Mouse (Mus musculus) gastrocnemius, postnatal 25 days (tissue): ENCODE results near the gene Iqsec1. TPM values are rescaled to one million over a fixed set of nuclear protein-coding genes. Genes with fewer than 3 reads are reported as not detected.

Source experiments
- DNase-seq: peaks from one replicate; pipeline ENCODE4 v3.0.0; 2022
- total RNA-seq, 2 experiments: library from RNA; stranded (reverse); gene quantifications; 1 replicate in 1 of 2; 2 replicates in 1 of 2; pipeline ENCODE4 v1.2.3; 2021

Iqsec1 gene
- total RNA-seq, 2 experiments from 2014 or later, result 57.7 to 63.6 TPM

GRCm38 (mm10) chr6:90969341-90969871, 19.1 kb downstream of the Iqsec1 start:
- DNase-seq, result no peak

DNA sequence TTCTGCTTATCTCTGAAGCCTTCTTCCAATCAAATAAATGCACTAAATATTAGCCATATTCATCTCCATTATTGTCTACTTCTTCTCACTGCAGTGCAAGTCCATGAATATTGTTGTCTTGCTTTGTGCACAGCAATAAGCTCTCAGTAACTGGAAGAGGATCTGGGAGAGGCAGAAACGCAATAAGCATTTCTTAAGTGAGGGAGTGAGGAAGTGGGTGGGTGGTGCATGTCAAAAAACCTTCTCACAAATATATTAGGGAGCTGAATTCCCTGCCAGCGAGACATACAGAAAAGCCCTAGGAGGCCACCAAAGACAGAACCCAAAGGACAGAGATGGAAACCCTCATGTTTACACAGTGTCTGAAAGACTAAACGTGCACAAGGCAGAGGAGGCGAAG, 35.1 kb downstream of the Iqsec1 start:
- no peak for DNase-seq

DNA sequence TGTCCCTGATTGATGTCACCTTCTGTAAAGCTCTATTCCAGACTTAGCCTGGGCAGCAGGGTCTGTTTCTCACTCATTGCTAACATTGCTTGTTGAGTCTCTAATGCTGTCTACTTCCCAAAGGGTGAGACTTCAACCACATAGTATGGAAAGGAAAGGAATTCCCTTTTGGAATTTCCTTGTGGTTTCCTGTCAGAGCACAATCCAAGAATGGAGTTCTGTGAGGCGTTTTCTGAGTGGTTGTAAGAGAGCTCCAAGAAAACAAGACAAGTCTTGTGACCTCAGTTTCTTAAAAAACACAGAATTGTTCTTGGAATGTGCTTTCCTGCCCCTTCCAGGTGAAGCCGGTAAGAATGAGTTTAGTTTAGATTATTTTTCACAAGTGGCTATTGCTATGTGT, 37.5 kb downstream of the Iqsec1 start:
- DNase-seq, result no peak

DNA sequence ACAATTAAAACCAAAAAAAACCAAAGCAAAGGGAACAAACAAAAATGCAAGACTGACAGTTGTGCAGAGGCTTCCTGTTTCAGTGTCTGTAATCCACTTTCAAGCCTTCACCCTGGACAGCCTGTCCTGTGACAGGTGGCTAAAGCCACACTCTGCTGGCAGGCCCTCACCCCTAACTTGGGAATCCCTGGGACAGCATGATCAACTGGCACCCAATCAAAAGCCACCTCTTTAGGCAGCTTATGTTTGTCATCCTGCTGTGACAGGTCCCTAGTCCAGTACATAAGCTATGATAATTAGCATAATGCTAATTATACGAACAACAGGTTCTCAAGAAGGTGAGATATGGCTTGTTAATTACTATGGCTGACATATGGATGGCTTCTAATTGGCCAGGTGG, 40.4 kb downstream of the Iqsec1 start:
- peak; percentile 10 for DNase-seq

- no peak for DNase-seq
These were observed 42.8 kb downstream of the Iqsec1 start for GRCm38 (mm10) chr6:90945560-90946230.

DNA sequence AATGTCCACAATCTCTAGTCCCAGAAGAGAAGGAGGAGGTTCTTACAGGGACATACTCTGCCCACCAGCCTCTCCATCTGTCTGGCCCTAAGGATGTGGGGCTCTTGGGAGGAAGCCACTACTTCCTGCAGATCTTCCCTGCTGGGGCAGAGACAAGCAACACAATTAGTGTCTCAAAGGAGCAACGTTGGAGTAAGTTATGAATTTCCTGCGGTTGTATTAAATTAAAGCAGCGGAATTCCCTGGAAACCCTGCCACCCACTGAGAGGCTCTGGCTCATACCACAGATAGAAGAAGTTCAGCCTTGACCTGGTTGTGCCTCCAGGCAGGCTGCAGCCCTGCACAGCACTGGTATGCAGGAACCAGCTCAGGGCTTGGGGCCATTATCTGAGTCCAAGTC, 47.2 kb downstream of the Iqsec1 start:
- DNase-seq, result no peak

DNA sequence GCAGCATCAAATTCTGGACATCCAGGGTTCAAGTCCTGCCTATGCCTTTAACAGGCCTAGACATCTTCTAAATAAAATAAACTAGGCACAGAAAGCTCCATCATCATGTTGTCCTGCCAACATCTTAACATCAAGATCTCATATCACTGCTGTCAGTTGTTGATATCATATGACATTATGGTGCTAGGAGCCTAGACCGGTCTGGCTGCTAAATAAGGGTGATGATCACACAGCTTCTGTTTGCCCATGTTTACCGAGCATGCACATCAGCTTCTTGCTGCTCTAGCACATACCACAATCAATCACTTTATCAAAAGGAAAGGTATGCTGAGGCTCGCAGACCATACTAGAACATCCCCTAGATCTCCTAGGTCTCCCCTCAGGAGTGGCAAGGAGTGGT, 54.8 kb downstream of the Iqsec1 start:
- DNase-seq, result no peak

DNA sequence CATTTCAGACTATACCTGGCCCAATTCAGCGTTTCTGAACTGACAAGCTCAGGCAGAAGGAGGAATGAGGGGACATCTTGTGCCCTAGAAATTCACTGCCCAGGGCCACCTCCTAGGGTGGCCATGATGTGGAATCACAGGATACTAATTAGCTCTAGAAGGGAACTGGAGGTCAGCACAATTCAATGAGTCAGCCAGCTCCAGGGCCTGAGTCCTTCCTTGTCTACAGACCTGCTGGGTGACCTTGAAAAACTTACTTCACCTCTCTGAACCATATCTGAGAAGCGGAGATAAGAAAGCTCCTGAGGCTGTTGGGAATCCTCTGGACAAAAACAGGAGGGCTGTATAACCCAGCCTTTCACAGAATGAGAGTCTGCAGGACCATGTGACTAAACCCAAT, 59.7 kb downstream of the Iqsec1 start:
- DNase-seq, result no peak

GRCm38 (mm10) chr6:90925472-90925871, 63.0 kb downstream of the Iqsec1 start:
- DNase-seq, result peak; percentile 15

DNA sequence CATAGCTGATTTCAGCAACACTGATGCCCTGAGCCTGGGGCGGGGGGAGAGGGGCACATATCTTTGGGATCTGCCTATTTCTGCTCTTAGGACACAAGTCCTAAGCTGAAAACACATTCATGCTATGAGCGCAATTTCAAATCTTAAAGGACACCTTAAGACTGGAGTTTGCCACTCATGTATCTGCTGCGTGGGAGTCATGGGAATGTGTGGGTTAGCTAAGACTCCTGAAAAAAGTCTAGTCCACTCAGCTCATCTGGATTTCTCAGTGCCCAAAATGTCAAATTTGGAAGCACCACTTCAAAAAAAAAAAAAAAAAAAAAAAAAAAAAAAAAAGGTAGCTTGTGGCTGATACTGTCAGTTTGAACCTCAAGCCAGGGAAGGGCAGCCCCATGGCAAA, 63.7 kb downstream of the Iqsec1 start:
- no peak for DNase-seq

- DNase-seq, result no peak
These were observed 64.1 kb downstream of the Iqsec1 start for GRCm38 (mm10) chr6:90924379-90924778.

GRCm38 (mm10) chr6:90921259-90921946, 67.1 kb downstream of the Iqsec1 start:
- no peak for DNase-seq

DNA sequence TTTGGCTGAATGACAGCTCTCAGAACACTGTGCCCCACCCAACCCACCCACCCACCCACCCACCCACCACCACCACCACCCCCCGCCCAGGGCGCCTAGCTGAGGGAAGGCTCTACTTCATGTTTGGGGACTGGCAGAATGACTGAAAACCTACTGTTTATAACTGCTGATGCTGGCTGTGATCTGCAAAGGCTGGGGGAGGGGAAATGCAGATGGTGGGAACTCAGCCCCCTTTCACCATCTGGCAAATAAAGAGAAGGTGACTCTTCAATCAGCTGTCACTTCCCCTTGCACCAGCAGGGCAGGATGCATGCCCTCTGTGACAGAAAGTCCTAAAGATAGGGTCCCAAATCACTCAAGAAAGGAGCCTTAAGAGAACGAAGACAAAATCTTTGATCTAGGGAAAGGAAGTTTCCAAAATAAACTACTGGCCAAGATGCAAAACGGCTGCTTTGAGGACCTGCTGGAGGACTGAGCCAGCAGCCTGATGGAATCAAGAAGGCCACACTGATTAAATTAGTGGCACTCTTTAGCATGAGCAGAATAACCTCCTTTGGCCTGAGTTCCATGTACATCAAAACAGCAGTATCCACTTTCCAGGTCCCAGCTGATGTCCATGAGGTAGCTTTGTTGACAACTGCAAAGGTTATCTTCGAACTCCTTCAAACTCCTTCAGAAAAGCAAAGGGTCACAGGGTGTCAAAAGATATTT, 67.8 kb downstream of the Iqsec1 start:
- DNase-seq, result no peak

DNA sequence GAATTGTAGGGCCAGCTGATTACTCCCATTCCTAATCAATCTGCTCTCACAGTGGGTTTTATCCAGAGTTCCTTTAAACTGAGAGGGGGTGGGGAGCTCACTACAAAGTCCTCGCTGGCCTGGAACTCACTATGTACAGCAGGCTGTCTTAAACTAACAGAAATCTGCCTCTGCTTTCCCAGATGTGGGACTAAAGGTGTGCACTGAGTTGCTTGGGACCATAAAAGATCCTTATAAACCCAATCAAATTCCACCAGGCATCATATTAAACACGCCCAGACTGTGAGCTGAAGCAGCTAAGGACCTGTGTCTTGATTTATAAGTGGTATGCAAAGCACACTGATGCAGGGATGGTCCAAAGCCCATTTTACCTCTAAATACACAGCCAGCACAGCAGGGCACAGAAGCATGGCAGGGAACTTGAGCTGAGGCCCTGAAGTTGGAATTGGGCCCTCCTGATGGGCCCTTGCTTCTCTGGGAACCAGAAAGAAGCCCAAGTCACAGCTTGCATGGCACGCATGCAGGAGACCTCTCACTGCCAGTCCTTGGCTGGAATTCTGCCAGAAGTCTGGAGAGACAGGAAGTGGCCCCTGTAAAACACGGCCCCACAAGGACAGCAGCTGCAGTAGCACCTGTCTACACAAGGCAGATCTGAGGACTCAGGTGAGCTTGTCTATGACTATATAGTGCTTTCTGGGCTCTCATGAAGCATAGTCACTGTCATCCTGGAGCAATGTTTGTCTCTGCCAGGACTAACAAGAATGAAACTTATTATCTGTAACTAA, 68.7 kb downstream of the Iqsec1 start:
- DNase-seq, result no peak

DNA sequence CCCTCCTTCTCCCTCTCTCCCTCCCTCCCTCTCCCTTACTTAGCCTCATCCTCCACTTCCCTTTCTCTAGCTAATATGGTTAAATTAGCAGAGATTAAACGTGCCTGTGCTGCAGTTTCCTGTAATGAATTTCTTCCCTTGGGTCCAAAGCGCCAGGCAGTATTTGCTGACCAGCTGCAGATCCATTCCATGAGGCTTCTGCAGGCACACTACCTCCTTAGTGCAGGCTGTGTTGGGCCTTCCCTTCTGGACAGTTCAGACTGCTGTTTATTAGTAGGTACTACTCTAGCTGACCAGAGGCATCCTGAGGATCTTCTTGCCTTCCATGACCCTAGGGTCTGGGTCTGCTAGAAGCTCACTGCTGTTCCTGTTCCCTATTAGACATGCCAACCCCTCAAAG, 72.9 kb downstream of the Iqsec1 start:
- no peak for DNase-seq

DNA sequence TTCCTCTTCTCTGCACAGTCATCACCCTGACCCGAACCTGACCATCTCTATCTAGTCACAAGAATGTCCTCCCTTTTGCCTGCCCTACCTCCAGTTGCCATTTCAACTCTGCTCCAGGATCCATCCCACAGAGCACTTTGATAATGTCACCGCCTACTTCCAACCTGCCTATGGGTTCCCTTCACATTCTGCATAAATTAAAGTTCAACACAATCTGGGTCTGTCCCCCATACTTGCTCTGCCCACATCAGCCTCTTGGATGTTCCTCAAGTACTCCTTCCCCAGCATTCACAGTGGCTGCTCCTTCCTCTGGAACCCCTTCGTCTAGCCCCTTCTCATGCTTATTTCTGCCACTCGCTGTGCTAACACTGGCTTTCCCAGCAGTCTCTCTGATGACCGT, 74.7 kb downstream of the Iqsec1 start:
- no peak for DNase-seq

GRCm38 (mm10) chr6:90912768-90913167, 75.7 kb downstream of the Iqsec1 start:
- no peak for DNase-seq

DNA sequence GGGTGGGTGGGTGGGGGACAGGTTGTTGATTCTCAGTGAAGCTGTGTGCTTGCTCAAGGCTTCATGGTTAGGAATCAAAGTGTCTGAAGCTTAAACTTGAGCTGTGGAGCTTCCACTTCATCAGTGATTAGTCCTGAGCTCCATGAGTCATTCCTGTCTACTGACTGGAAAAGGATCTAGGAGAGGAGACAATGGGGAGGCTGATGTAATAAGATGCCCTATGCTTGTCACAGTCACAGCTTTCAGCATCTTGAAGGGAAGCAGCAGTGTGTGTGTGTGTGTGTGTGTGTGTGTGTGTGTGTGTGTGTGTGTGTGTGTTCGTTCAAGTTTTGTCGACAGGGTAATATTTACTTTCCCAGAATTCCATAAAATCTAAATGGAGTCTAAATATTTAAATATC, 84.3 kb downstream of the Iqsec1 start:
- no peak for DNase-seq

- DNase-seq, result no peak
These were observed 88.2 kb downstream of the Iqsec1 start for GRCm38 (mm10) chr6:90900302-90900701.

DNA sequence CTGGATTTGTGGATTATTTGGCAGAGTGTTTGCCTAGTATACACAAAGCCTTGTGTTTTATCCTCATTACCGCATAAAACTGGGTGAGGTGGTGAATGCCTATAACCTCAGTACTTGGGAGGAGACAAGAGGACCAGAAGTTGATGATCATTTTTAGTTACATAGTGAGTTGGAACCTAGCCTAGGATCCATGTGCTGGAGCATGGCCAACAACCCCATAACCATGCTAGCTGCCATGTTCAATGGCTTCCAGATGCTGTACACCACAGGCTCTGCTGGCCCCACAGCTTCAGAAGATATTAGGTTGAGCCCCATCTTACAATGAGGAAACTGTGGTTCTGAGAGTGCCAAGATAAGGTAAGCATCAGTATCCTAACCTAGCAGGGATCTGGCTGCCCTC, 89.2 kb downstream of the Iqsec1 start:
- no peak for DNase-seq

GRCm38 (mm10) chr6:90898107-90898506, 90.4 kb downstream of the Iqsec1 start:
- DNase-seq, result no peak

DNA sequence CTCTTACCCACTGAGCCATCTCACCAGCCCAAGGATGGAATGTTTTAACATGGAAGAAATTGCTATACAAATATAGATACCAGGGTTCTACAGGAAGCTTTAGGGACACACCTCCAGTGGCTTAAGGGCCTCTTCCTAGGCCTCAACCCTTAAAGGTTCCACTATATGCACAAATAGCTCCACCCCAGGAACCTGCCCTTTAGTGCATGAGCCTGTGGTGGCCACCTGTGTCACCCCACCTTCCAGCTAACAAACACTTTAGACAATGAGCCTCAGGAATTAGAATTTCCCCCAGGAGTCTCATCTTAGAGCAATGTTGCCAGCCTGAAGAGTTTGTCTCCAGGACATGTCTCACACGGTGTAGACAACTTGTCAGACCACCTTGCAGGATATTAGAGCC, 96.1 kb downstream of the Iqsec1 start:
- no peak for DNase-seq
